Mouse (Mus musculus) monocyte, adult 59 days (primary cell): ENCODE data around the gene Pcnx4. TPM values are rescaled to one million over a fixed set of nuclear protein-coding genes. Genes with fewer than 3 reads are reported as not detected.

Source experiments
- total RNA-seq, 2 experiments: library from RNA; stranded (reverse); gene quantifications; one replicate each; pipeline ENCODE4 v1.2.4; 2023

Gene Pcnx4
- total RNA-seq = 1 to 10 TPM; 1.9 TPM

GRCm38 (mm10) chr12:72536021-72536597 lies at the start of gene Pcnx4:
Pcnx4 (plus strand) TSS chr12:72536383.

Other genes with a start within 250 kb of the Pcnx4 start
- gene Rtn1, start 127.3 kb upstream of the Pcnx4 start, total RNA-seq = 10 to 100 TPM; 11.9 to 15.8 TPM
- gene Lrrc9, start 94.5 kb upstream of the Pcnx4 start, total RNA-seq = not detected
- gene Gm4756, start 113.3 kb downstream of the Pcnx4 start, total RNA-seq = not detected
- 10 to 100 TPM; 35.2 to 36.1 TPM for gene Dhrs7, start 128.5 kb downstream of the Pcnx4 start, total RNA-seq
- gene Ppm1a, start 221.1 kb downstream of the Pcnx4 start, total RNA-seq = 100 to 1,000 TPM in 1 of 2 experiments, 10 to 100 TPM in 1; 91.6 to 109 TPM